Mouse (Mus musculus): Measurements from ENCODE around the gene Gm16223. TPM values are rescaled to one million over a fixed set of nuclear protein-coding genes. Genes with fewer than 3 reads are reported as not detected.

Gm16223 gene
- not detected in 2 replicates for polyA plus RNA-seq (2015; fragmentation: Nextera tagmentation; extraction: Ambion mirVana)

DNA sequence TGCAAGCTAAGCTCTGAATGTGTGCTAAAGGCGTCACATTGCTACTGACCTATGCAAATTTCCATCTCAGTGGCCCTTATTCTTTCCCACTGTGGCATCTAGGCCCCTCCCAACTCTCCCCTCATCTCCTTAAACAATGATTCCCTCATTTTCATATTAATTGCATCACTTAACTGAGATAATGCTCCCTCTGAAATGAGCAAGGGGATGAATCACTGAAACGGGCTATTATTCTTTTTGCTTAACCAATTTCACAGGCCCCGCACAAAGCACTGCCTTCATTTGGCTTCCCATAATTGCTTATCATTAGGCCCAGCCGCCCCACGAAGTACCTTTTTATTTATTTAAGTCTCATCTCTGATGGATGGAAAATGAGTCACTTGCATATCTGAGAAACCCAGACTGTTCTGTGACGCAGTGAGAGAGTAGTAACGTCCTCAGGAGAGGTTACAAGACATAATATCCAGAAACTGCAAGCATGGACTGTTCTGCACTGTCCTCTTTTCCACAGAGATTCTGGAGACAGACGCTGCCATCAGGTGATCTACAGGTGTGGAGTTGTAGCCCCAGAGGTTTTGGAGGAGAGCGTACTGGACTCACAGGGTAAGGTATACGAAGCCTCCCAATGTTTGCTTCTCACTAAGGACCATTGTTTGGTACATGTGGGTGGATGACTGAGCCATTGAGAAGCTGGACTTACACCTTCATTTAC, at the start of gene Gm16223:
Gene Gm16223, plus strand, starts transcription at position 485 of the 712 bp plus-strand sequence.

Other genes with a start within 250 kb of the Gm16223 start
- gene Bod1l, start 223.6 kb upstream of the Gm16223 start, polyA plus RNA-seq (2015; fragmentation: Nextera tagmentation; extraction: Ambion mirVana), result 12.5 and 12.8 TPM in 2 replicates